Mouse (Mus musculus) liver, embryonic 11.5 days (tissue): Measurements from ENCODE around the gene Gm9821. TPM values are rescaled to one million over a fixed set of nuclear protein-coding genes. Genes with fewer than 3 reads are reported as not detected.

Source experiments
- ATAC-seq: fragments of 200-750 bp; cut with Nextera tagmentation; replicated peaks from 2 replicates; pipeline ENCODE4 v1.8.0; 2017; ENCODE audit warnings: moderate number of reproducible peaks, mild to moderate bottlenecking, moderate TSS enrichment, moderate library complexity; ENCODE audit not compliant: low FRiP score
- DNase-seq: peaks from one replicate; pipeline ENCODE4 v3.0.0-alpha.2; 2017; ENCODE audit warnings: low spot score
- H3K27ac ChIP-seq: fragments of 300-500 bp; sonication (generic); 2 replicates; pipeline ENCODE4 v1.5.1; 2014; ENCODE audit warnings: mild to moderate bottlenecking, low read depth, low read length, control low read depth
- H3K27me3 ChIP-seq: fragments of 300-500 bp; sonication (generic); replicated peaks from 2 replicates; pipeline ENCODE4 v1.6.1; 2014; ENCODE audit warnings: low read length, mixed read lengths; ENCODE audit not compliant: control insufficient read depth, insufficient read depth
- H3K36me3 ChIP-seq: fragments of 300-500 bp; sonication (generic); 2 replicates; pipeline ENCODE4 v1.6.1; 2014; ENCODE audit warnings: mild to moderate bottlenecking, low read length, moderate library complexity, mixed read lengths; ENCODE audit not compliant: control insufficient read depth, insufficient read depth
- H3K4me1 ChIP-seq: fragments of 300-500 bp; sonication (generic); replicated peaks from 2 replicates; pipeline ENCODE4 v1.6.1; 2014; ENCODE audit warnings: low read length, mixed read lengths; ENCODE audit not compliant: control insufficient read depth, insufficient read depth
- H3K4me2 ChIP-seq: fragments of 300-500 bp; sonication (generic); 2 replicates; pipeline ENCODE4 v1.6.1; 2014; ENCODE audit warnings: mild to moderate bottlenecking, control low read depth, moderate library complexity
- H3K4me3 ChIP-seq: fragments of 300-500 bp; sonication (generic); 2 replicates; pipeline ENCODE4 v1.5.1; 2014; ENCODE audit warnings: low read depth, low read length, control low read depth
- H3K9ac ChIP-seq: fragments of 300-500 bp; sonication (generic); 2 replicates; pipeline ENCODE4 v1.6.1; 2014; ENCODE audit warnings: low read depth, low read length, control low read depth
- H3K9me3 ChIP-seq: fragments of 300-500 bp; sonication (generic); 2 replicates; pipeline ENCODE4 v1.6.1; 2016; ENCODE audit warnings: low read length, inconsistent platforms, mixed read lengths; ENCODE audit not compliant: control insufficient read depth
- WGBS: fragments of 180-500 bp; shearing (Covaris S2); extraction: QIAGEN DNeasy Blood & Tissue Kit; methylation state at CpG from one replicate; pipeline ENCODE4 v1.1.7; 2014; 5-methylcytosine and 5-hydroxymethylcytosine counted together
- polyA plus RNA-seq: library from polyadenylated mRNA; unstranded; fragments of >200 nt; fragmentation: Nextera tagmentation; extraction: Ambion mirVana; gene quantifications from 2 replicates; pipeline ENCODE4 v1.2.1, GENCODE M21; 2014

Gene Gm9821
- polyA plus RNA-seq, 1 experiment from 2014 or later: 4.8 TPM

DNA sequence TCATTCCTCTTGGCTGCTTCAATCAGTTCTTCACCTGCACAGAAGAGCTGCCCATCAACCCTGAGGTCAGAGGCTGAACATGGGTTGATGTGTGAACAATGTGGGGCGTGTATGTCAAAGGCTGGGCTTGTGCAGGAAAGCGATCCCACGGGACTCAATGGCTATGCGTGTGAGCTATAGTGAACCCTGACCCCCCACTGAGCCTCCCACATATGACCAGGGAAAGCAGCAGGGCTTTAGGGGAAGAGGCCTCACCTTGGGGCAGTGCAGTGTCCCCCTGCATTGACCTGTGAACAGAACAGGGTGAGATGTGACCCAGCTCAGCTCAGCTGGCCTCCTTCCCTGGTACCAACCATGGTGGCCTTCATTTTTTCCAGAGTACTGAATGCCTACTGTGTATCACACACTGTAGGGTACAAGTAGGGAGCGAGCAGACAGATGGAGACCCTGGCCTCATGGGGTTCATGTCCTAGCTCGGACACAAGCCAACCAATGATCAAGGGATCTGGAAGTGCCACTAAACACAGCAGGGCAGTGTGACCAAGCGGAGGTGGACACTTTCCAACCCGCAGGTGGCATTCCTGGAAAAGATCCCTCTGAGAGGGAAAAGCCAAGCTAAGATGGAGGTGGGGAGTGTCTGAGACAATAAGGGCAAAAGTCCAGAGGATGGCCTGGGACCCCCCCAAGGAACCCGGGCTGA lies 10.5 kb upstream of the Gm9821 start:
- no peak for ATAC-seq
- Histone ChIP-seq H3K36me3 (peaks cover 53% of the 10 kb centered on the region), H3K4me2 (no peak overlapping the region), H3K9me3 (no peaks in the 10 kb centered on the region), H3K4me3 (no peak overlapping the region), H3K27me3 (no peaks in the 10 kb centered on the region), H3K9ac (no peak overlapping the region), H3K4me1 (peaks cover 34% of the 10 kb centered on the region), H3K27ac (0 out of 2 replicates have a peak overlapping the region, but pooled peaks have one; percentile 1)
- DNase-seq: no peak
- WGBS: 85% methylated on average over 9 of the region's 9 CpGs

GRCm38 (mm10) chr2:91936154-91936553 lies 9.3 kb upstream of the Gm9821 start:
- no peaks in the 10 kb centered on the region for H3K9me3 ChIP-seq
- 90% methylated on average over 7 of the region's 7 CpGs for WGBS
- no peak for ATAC-seq
- no peak overlapping the region for H3K4me2 ChIP-seq
- DNase-seq: no peak
- H3K9ac ChIP-seq: no peak overlapping the region
- H3K4me3 ChIP-seq: no peak overlapping the region
- H3K4me1 ChIP-seq: peaks cover 28% of the 10 kb centered on the region
- H3K27me3 ChIP-seq: no peaks in the 10 kb centered on the region
- no peak overlapping the region for H3K27ac ChIP-seq
- H3K36me3 ChIP-seq: peaks cover 62% of the 10 kb centered on the region

GRCm38 (mm10) chr2:91939303-91939935 lies 6.1 kb upstream of the Gm9821 start:
- ATAC-seq: no peak
- Histone ChIP-seq H3K36me3 (peaks cover 77% of the 10 kb centered on the region), H3K9ac (no peak overlapping the region), H3K9me3 (no peaks in the 10 kb centered on the region), H3K27ac (no peak overlapping the region), H3K4me3 (no peak overlapping the region), H3K27me3 (no peaks in the 10 kb centered on the region), H3K4me1 (peaks cover 6% of the 10 kb centered on the region), H3K4me2 (no peak overlapping the region)
- DNase-seq: no peak
- WGBS: 88% methylated on average over 15 of the region's 15 CpGs

DNA sequence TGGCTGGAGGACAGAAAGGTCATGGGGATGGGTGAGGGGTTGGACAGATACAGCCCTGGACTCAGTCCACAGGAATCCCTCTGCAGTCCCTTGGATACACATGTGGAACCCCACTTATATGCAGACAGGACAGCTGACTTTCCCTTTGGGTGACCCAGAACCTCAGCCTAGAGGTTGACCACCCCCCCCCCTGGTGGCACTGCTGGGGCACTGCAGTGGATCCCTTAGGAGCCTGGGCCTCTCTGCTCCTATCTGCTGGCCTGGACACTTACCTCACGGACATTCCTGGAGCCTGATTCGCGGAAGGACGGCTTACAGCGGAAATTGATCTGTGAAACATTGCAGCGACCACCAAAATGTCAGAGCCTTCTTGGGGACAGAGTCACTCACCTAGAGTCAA lies 3.1 kb upstream of the Gm9821 start:
- ATAC-seq (no peak), DNase-seq (no peak)
- Histone ChIP-seq H3K4me2 (no peak overlapping the region), H3K9ac (no peak overlapping the region), H3K36me3 (peaks cover 53% of the 10 kb centered on the region), H3K4me1 (peaks cover 30% of the 10 kb centered on the region), H3K27me3 (no peaks in the 10 kb centered on the region), H3K4me3 (no peak overlapping the region), H3K27ac (no peak overlapping the region), H3K9me3 (no peaks in the 10 kb centered on the region)
- 80% methylated on average over 6 of the region's 6 CpGs for WGBS

- Histone ChIP-seq H3K27ac (peak overlapping the region; percentile 42; the same call in 1 of the 2 replicates), H3K4me3 (no peak overlapping the region), H3K36me3 (peaks cover 36% of the 10 kb centered on the region), H3K4me2 (peak overlapping the region; percentile 35; the same call in 1 of the 2 replicates), H3K4me1 (peaks cover 50% of the 10 kb centered on the region), H3K9me3 (no peaks in the 10 kb centered on the region), H3K27me3 (no peaks in the 10 kb centered on the region), H3K9ac (peak overlapping the region; percentile 38; the same call in 1 of the 2 replicates)
- ATAC-seq (peak; percentile 49), DNase-seq (peak; percentile 83)
- WGBS: 39% methylated on average over 13 of the region's 13 CpGs
Observed at GRCm38 (mm10) chr2:91944170-91944950, 1.1 kb upstream of the Gm9821 start.

DNA sequence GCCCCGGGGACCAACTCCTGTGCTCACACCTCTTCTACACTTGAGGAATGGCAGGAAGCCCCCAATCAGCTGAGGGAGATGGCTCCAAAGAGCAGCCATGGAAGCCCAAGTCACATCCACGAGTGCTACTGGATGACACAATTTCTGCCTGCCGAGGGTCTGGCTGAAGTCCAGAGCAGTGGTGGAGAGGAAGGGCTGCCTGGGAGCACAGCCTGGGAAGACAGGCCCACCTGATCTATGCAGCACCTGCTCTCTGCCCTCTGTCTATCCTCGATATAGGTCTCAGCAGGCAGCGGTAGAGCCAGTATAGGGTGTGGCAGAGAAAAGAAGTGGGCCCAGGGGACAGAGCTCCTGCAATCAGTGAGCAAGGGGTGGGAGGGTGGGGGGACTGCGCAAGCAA lies 1.3 kb downstream of the Gm9821 start:
- no peak for DNase-seq
- H3K4me2 ChIP-seq: peak overlapping the region; percentile 90

DNA sequence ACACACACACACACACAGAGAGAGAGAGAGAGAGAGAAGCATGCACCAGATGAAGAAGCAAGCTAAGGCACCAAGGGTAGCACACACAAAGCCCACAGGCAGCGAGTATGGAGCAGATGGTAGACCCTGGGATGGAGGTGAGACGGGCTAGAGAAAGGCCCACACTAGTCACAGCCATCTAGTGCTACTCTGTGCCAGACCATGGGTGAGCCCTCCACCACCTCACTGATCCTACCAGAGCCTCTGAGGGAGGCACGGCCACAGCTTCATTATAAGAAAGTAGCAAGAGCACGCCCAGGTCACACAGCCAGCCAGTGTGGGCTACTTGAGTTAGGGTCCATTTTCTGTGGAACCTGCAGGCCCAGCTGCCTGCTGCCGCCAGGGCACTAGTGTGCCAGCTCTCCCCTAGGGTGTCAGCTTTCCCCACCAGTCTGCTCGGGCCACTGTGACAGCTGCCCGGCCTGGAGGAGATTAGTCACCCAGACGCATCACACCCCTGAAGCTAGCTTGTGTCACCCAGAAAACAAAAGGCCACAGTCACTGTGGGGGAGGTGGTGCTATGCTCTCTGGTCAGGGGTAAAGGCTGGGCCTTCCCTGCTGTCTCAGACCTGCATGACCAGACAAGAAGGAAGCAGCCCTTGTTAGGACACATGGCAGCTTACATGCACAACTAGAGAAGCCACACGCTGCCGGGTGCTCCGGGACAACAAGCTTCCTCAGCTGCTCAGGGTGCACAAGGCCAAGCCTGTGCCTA lies 2.1 kb downstream of the Gm9821 start:
- peak; percentile 31 for ATAC-seq
- H3K9ac ChIP-seq: peak overlapping the region; percentile 96
- WGBS: 41% methylated on average over 11 of the region's 11 CpGs

More for the DNA sequence above, 1.3 kb downstream of the Gm9821 start:
- Histone ChIP-seq H3K4me1 (peaks cover 71% of the 10 kb centered on the region), H3K9me3 (no peaks in the 10 kb centered on the region), H3K27me3 (no peaks in the 10 kb centered on the region), H3K27ac (peak overlapping the region; percentile 99; the same call in 1 of the 2 replicates), H3K36me3 (peaks cover 19% of the 10 kb centered on the region), H3K4me3 (peak overlapping the region; percentile 65), H3K9ac (peak overlapping the region; percentile 44; the same call in 1 of the 2 replicates)
- WGBS: 52% methylated on average over 6 of the region's 6 CpGs
- ATAC-seq: no peak

GRCm38 (mm10) chr2:91948151-91948509 lies 2.6 kb downstream of the Gm9821 start:
- Histone ChIP-seq H3K27me3 (no peaks in the 10 kb centered on the region), H3K4me2 (peak overlapping the region; percentile 90), H3K36me3 (peaks cover 9% of the 10 kb centered on the region), H3K4me1 (peaks cover 79% of the 10 kb centered on the region), H3K4me3 (peak overlapping the region; percentile 65), H3K27ac (peak overlapping the region; percentile 99), H3K9ac (peak overlapping the region; percentile 96), H3K9me3 (no peaks in the 10 kb centered on the region)
- ATAC-seq: peak; percentile 37
- 34% methylated on average over 6 of the region's 6 CpGs for WGBS
- DNase-seq: no peak

More for the DNA sequence above, 2.1 kb downstream of the Gm9821 start:
- H3K27ac ChIP-seq: peak overlapping the region; percentile 99
- no peaks in the 10 kb centered on the region for H3K9me3 ChIP-seq
- peak overlapping the region; percentile 90 for H3K4me2 ChIP-seq
- peaks cover 14% of the 10 kb centered on the region for H3K36me3 ChIP-seq
- DNase-seq: no peak
- peak overlapping the region; percentile 65 for H3K4me3 ChIP-seq
- H3K4me1 ChIP-seq: peaks cover 77% of the 10 kb centered on the region
- no peaks in the 10 kb centered on the region for H3K27me3 ChIP-seq
